Mouse (Mus musculus): ENCODE results near the gene Lrrc4b. TPM values are rescaled to one million over a fixed set of nuclear protein-coding genes. Genes with fewer than 3 reads are reported as not detected.

Gene Lrrc4b
- polyA plus RNA-seq, 1 experiment: 1.4 TPM

- H3K27me3 ChIP-seq (ENCODE audit: control insufficient read depth, insufficient read depth, low read length): no peaks in the 10 kb centered on the region
- H3K27ac ChIP-seq (ENCODE audit: control insufficient read depth, insufficient read depth, low read length): no peak overlapping the region
- H3K4me1 ChIP-seq (replicated peaks; ENCODE audit: control insufficient read depth, insufficient read depth, low read length): peaks cover 10% of the 10 kb centered on the region; the same call in 1 of the 2 replicates
- no peak for DNase-seq
- TF ChIP-seq POLR2A (IDR thresholded peaks at IDR 0.05; ENCODE audit: control insufficient read depth, extremely low read depth, insufficient read depth, low read length, poor library complexity) (no peak), CTCF (IDR thresholded peaks at IDR 0.05; ENCODE audit: borderline replicate concordance, control insufficient read depth, extremely low read depth, insufficient read depth, low read length, poor library complexity) (no peak)
- 98% methylated on average over 8 of the region's 8 CpGs for WGBS
- no peak overlapping the region for H3K4me3 ChIP-seq (ENCODE audit: control insufficient read depth, insufficient read depth, low read length)
- no peaks in the 10 kb centered on the region; the same call in 1 of the 2 replicates for H3K36me3 ChIP-seq (ENCODE audit: control insufficient read depth, insufficient read depth, low read length)
These were observed 59.7 kb downstream of the Lrrc4b start for GRCm38 (mm10) chr7:44488545-44488944.

- WGBS: 52% methylated on average over 4 of the region's 4 CpGs
- TF ChIP-seq CTCF (IDR thresholded peaks at IDR 0.05; ENCODE audit: borderline replicate concordance, control insufficient read depth, extremely low read depth, insufficient read depth, low read length, poor library complexity) (no peak), POLR2A (IDR thresholded peaks at IDR 0.05; ENCODE audit: control insufficient read depth, extremely low read depth, insufficient read depth, low read length, poor library complexity) (no peak)
- no peak for DNase-seq
- Histone ChIP-seq H3K27ac (ENCODE audit: control insufficient read depth, insufficient read depth, low read length) (peak overlapping the region; percentile 43; the same call in 1 of the 2 replicates), H3K4me3 (ENCODE audit: control insufficient read depth, insufficient read depth, low read length) (no peak overlapping the region), H3K27me3 (ENCODE audit: control insufficient read depth, insufficient read depth, low read length) (no peaks in the 10 kb centered on the region), H3K36me3 (ENCODE audit: control insufficient read depth, insufficient read depth, low read length) (no peaks in the 10 kb centered on the region; the same call in 1 of the 2 replicates), H3K4me1 (replicated peaks; ENCODE audit: control insufficient read depth, insufficient read depth, low read length) (peaks cover 16% of the 10 kb centered on the region; the same call in 1 of the 2 replicates)
These were observed 61.5 kb downstream of the Lrrc4b start for GRCm38 (mm10) chr7:44490281-44490680.

GRCm38 (mm10) chr7:44491391-44491790 is 62.6 kb downstream of the Lrrc4b start:
- H3K36me3 ChIP-seq (ENCODE audit: control insufficient read depth, insufficient read depth, low read length): no peaks in the 10 kb centered on the region; the same call in 1 of the 2 replicates
- H3K4me1 ChIP-seq (replicated peaks; ENCODE audit: control insufficient read depth, insufficient read depth, low read length): peaks cover 23% of the 10 kb centered on the region
- H3K4me3 ChIP-seq (ENCODE audit: control insufficient read depth, insufficient read depth, low read length): no peak overlapping the region
- TF ChIP-seq POLR2A (IDR thresholded peaks at IDR 0.05; ENCODE audit: control insufficient read depth, extremely low read depth, insufficient read depth, low read length, poor library complexity) (no peak), CTCF (IDR thresholded peaks at IDR 0.05; ENCODE audit: borderline replicate concordance, control insufficient read depth, extremely low read depth, insufficient read depth, low read length, poor library complexity) (no peak)
- H3K27me3 ChIP-seq (ENCODE audit: control insufficient read depth, insufficient read depth, low read length): no peaks in the 10 kb centered on the region
- H3K27ac ChIP-seq (ENCODE audit: control insufficient read depth, insufficient read depth, low read length): no peak overlapping the region
- DNase-seq: no peak
- over 99% methylated on average over 5 of the region's 5 CpGs for WGBS

- Histone ChIP-seq H3K36me3 (ENCODE audit: control insufficient read depth, insufficient read depth, low read length) (no peaks in the 10 kb centered on the region; the same call in 1 of the 2 replicates), H3K4me3 (ENCODE audit: control insufficient read depth, insufficient read depth, low read length) (no peak overlapping the region), H3K27me3 (ENCODE audit: control insufficient read depth, insufficient read depth, low read length) (no peaks in the 10 kb centered on the region), H3K27ac (ENCODE audit: control insufficient read depth, insufficient read depth, low read length) (no peak overlapping the region), H3K4me1 (replicated peaks; ENCODE audit: control insufficient read depth, insufficient read depth, low read length) (peaks cover 27% of the 10 kb centered on the region)
- WGBS: 95% methylated on average over 21 of the region's 21 CpGs
- no peak for DNase-seq
- TF ChIP-seq POLR2A (IDR thresholded peaks at IDR 0.05; ENCODE audit: control insufficient read depth, extremely low read depth, insufficient read depth, low read length, poor library complexity): no peak
- no peak for TF ChIP-seq CTCF (IDR thresholded peaks at IDR 0.05; ENCODE audit: borderline replicate concordance, control insufficient read depth, extremely low read depth, insufficient read depth, low read length, poor library complexity)
These were observed 63.5 kb downstream of the Lrrc4b start for GRCm38 (mm10) chr7:44492166-44492826.

- Histone ChIP-seq H3K27ac (ENCODE audit: control insufficient read depth, insufficient read depth, low read length) (no peak overlapping the region), H3K4me3 (ENCODE audit: control insufficient read depth, insufficient read depth, low read length) (no peak overlapping the region), H3K36me3 (ENCODE audit: control insufficient read depth, insufficient read depth, low read length) (no peaks in the 10 kb centered on the region), H3K27me3 (ENCODE audit: control insufficient read depth, insufficient read depth, low read length) (no peaks in the 10 kb centered on the region), H3K4me1 (replicated peaks; ENCODE audit: control insufficient read depth, insufficient read depth, low read length) (peaks cover 26% of the 10 kb centered on the region)
- no peak for TF ChIP-seq CTCF (IDR thresholded peaks at IDR 0.05; ENCODE audit: borderline replicate concordance, control insufficient read depth, extremely low read depth, insufficient read depth, low read length, poor library complexity)
- no peak for TF ChIP-seq POLR2A (IDR thresholded peaks at IDR 0.05; ENCODE audit: control insufficient read depth, extremely low read depth, insufficient read depth, low read length, poor library complexity)
- 96% methylated on average over 12 of the region's 12 CpGs for WGBS
- no peak for DNase-seq
These were observed 65.9 kb downstream of the Lrrc4b start for GRCm38 (mm10) chr7:44494681-44495080.

GRCm38 (mm10) chr7:44495086-44495485 is 66.3 kb downstream of the Lrrc4b start:
- H3K27ac ChIP-seq (ENCODE audit: control insufficient read depth, insufficient read depth, low read length): no peak overlapping the region
- H3K27me3 ChIP-seq (ENCODE audit: control insufficient read depth, insufficient read depth, low read length): no peaks in the 10 kb centered on the region
- DNase-seq: no peak
- no peak for TF ChIP-seq CTCF (IDR thresholded peaks at IDR 0.05; ENCODE audit: borderline replicate concordance, control insufficient read depth, extremely low read depth, insufficient read depth, low read length, poor library complexity)
- no peak for TF ChIP-seq POLR2A (IDR thresholded peaks at IDR 0.05; ENCODE audit: control insufficient read depth, extremely low read depth, insufficient read depth, low read length, poor library complexity)
- no peak overlapping the region for H3K4me3 ChIP-seq (ENCODE audit: control insufficient read depth, insufficient read depth, low read length)
- peaks cover 22% of the 10 kb centered on the region for H3K4me1 ChIP-seq (replicated peaks; ENCODE audit: control insufficient read depth, insufficient read depth, low read length)
- 93% methylated on average over 7 of the region's 7 CpGs for WGBS
- H3K36me3 ChIP-seq (ENCODE audit: control insufficient read depth, insufficient read depth, low read length): no peaks in the 10 kb centered on the region
